Mouse (Mus musculus) right cerebral cortex, adult 18-20 months (tissue): Measurements from ENCODE around the gene Pebp1.

Experiments used
- DNase-seq: peaks from one replicate; pipeline ENCODE4 v3.0.0; 2022; ENCODE audit warnings: mixed read lengths

Gene Pebp1

DNA sequence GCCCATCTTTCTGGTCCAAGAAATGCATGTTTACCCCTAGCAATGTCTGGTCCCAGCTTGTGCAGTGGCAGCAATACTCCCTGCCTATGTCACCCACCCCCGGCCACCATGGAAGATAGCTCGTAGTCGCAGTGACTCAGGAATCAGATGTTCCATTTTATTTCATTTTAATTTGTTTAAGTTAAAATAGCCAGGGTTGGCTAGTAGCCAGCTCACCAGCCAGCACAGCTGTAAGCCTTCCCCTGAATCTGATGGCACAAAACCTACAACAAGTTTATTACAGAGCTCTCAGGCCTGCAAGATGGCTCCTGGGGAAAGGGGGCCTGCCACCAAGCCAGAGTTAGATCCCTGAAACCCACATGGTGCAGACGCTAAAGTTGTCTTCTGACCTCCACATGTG is 48.3 kb downstream of the Pebp1 start:
- peak; percentile 18 for DNase-seq

DNA sequence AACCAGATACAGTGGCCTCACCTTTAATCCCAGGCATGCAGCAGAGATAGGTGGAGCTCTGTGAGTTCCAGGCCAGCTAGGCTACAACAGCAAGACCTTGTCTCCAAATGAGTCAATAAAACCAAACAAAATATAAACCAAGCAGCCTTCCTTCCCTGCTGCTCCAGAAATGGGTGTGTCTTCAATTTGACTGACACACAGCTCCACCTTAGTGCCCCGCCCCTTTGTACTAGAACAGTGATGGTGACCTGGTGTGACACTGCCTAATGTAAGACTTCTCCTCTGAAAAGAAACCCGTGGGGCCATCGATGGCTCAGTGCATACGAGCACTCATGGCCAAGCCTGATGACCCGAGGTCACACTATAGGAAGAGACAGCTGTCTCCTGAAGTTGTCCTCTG is 50.9 kb downstream of the Pebp1 start:
- no peak for DNase-seq
